Comparison of ENCODE assay signal across 7 mouse cellular contexts in the genomic region with DNA sequence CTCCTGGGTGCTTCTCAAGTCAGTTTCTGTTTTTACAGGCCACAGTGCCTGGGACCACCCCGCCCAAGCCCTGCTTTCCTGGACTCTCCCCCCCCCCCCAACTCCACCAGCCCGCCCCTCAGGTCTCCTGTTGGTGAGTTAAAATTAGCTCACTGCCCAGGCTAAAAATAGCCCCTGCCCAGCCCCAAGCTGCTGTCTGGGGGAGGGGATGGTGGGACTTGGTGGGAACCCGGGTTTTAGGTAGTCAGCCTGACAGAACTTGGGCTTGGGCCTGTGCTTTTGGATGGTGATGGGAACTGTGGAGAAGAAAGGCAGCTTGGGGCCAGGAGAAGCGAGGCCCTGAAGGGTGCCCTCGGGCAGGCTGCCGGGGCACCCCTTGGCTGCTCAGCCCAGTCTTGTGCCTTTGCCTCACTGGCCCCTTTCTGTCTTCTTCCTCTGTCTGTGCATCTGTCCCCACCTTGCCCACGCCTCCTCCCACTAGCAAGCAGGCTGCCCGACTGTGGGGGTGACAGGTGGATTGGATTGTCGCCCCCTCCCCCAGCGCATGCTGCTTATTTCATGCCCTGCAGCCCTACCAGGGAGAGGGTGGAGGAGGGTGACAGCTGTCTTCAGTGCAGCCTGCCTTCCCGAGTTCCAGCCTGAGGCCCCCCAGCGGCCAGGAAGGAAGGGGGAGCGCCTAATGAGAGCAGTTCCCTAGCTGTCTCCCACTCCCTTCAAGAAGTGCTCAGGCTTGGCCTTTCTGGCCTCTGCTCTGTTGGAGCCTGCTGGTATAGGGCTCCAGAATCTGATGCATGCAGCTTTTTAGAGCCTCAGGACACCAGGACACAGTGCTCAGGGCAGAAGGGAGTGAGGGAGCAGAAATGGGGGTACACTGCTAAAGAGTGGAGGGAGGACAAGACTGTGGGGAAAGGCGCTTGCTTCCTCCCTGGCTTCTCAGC. TPM values are rescaled to one million over a fixed set of nuclear protein-coding genes. Genes with fewer than 3 reads are reported as not detected.
DNase-seq lines count a peak whose midpoint lies in the region; ATAC-seq and TF ChIP-seq lines count a peak whose summit lies in the region.

No protein-coding gene starts in this region.

- peak overlapping the region; percentile 64 for H3K4me3 ChIP-seq in G1E (ENCODE audit: low read depth, low read length)
- peak overlapping the region; percentile 41 for H3K4me3 ChIP-seq in brown adipose tissue, adult 24 weeks (ENCODE audit: insufficient read depth, low read depth, low read length)
- H3K4me3 ChIP-seq in neural tube, embryonic 14.5 days (ENCODE audit: low read depth, low read length) = no peak overlapping the region

- peak overlapping the region; percentile 29; the same call in 1 of the 2 replicates for H3K9ac ChIP-seq in neural tube, embryonic 14.5 days (replicated peaks; ENCODE audit: low read depth, low read length)

- peaks cover 92% of the 10 kb centered on the region for H3K36me3 ChIP-seq in G1E (replicated peaks)
- H3K36me3 ChIP-seq in neural tube, embryonic 14.5 days (ENCODE audit: control insufficient read depth, insufficient read depth, low read length) = no peaks in the 10 kb centered on the region

- WGBS in neural tube, embryonic 14.5 days = 16% methylated on average over 14 of the region's 14 CpGs

- TF ChIP-seq CTCF in G1E (IDR thresholded peaks at IDR 0.05; ENCODE audit: low read depth, low read length) = no peak

- DNase-seq in G1E (ENCODE audit: low spot score) = no peak
- DNase-seq in frontal cortex, postnatal 14 days (ENCODE audit: low spot score in 2 of 2) = peak; percentile 58 to 67
- peak; percentile 29 for DNase-seq in induced T-regulatory cell, adult 2 months (ENCODE audit: low read depth)
- peak; percentile 30 for DNase-seq in liver
- no peak for DNase-seq in B cell, adult 2 months

- H3K4me2 ChIP-seq in neural tube, embryonic 14.5 days (ENCODE audit: low read depth, low read length) = peak overlapping the region; percentile 11; the same call in 1 of the 2 replicates

- H3K27ac ChIP-seq in brown adipose tissue, adult 24 weeks (replicated peaks; ENCODE audit: low read depth, low read length) = peak overlapping the region; percentile 92
- peak overlapping the region; percentile 45 for H3K27ac ChIP-seq in neural tube, embryonic 14.5 days (ENCODE audit: low read depth, low read length)

- H3K4me1 ChIP-seq in G1E (ENCODE audit: insufficient read depth, low read depth, low read length) = peaks cover 87% of the 10 kb centered on the region
- H3K4me1 ChIP-seq in brown adipose tissue, adult 24 weeks (ENCODE audit: control insufficient read depth, insufficient read depth, insufficient read length, low read length) = peaks cover 71% of the 10 kb centered on the region
- peaks cover 56% of the 10 kb centered on the region for H3K4me1 ChIP-seq in neural tube, embryonic 14.5 days (ENCODE audit: control insufficient read depth, insufficient read depth, low read length)

- no peak for ATAC-seq in G1E (ENCODE audit: extremely low read depth, insufficient number of reproducible peaks, low FRiP score, poor library complexity, severe bottlenecking)
- ATAC-seq in neural tube, embryonic 14.5 days (ENCODE audit: low read depth) = no peak

- no peaks in the 10 kb centered on the region for H3K9me3 ChIP-seq in G1E (replicated peaks)
- no peaks in the 10 kb centered on the region for H3K9me3 ChIP-seq in neural tube, embryonic 14.5 days (ENCODE audit: control insufficient read depth, low read length)

- H3K27me3 ChIP-seq in G1E (ENCODE audit: insufficient read depth, low read length) = no peaks in the 10 kb centered on the region
- no peaks in the 10 kb centered on the region for H3K27me3 ChIP-seq in neural tube, embryonic 14.5 days (ENCODE audit: control insufficient read depth, insufficient read depth, low read length)

RNA-seq across cellular contexts. Expression of a gene that starts 8.2 kb away (rescaled TPM):
- 125 and 128 TPM in 2 replicates for total RNA-seq in G1E (2014; fragmentation: Nextera tagmentation)
- 15.4 and 17.0 TPM in 2 replicates for total RNA-seq in G1E (2017)
- 133 and 141 TPM in 2 replicates for polyA plus RNA-seq in G1E (2012)
- polyA plus RNA-seq in brown adipose tissue, adult 24 weeks (2012; ENCODE audit: insufficient read depth, insufficient read length, missing spikeins) = 34.8 and 50.0 TPM in 2 replicates
- 19.6 and 20.4 TPM in 2 replicates for polyA plus RNA-seq in neural tube, embryonic 14.5 days (2014; fragmentation: Nextera tagmentation; extraction: Ambion mirVana)

Comparison
In these comparisons a context has a peak if more than half of its experiments do, and no peak if none do; other contexts are left out.
1. DNase-seq: peak in frontal cortex, postnatal 14 days (2 of 2), induced T-regulatory cell, adult 2 months (single experiment) and liver (single experiment); none in G1E (single experiment) and B cell, adult 2 months (0 of 2).